Mouse (Mus musculus): ENCODE measurements around the gene Rab24.

DNA sequence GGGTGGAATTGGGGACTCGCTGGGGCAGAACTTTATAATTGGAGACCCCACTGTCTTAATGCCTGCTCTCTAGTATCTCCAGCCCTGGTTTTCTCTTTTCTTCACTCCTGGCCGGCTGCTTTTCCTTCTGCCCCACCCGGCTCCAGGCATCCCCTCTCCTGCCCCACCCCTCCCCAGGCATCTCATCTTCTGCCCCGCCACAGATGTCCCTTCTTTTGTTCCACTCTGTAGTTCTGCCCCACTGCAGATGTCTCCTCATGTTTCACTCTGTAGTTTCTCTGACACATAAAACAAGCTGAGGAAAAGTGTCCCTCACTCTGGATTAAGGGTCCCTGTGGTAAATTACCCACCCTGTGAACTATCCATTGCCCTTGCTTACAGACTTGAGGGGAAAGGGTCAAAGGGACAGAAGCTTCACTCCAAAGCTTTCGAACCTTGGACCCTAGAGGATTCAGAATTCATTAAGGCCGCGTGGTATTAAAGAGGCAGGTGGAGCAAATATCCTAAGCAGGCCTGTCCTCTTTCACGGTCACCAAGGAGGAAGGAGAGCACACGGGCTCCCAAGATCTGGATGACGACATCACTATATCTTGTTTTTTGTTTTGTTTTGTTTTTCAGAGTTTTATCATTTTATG, 15.7 kb upstream of the Rab24 start:
- TF ChIP-seq POLR2A (IDR thresholded peaks at IDR 0.05; ENCODE audit: low read depth, low read length) (no peak), CTCF (conservative IDR thresholded peaks at IDR 0.05; ENCODE audit: insufficient read depth, insufficient read length, low read depth, low read length) (no peak)
